Mouse (Mus musculus) retina, postnatal 1 day (tissue): ENCODE measurements around the gene Htra1.

Experiments
- DNase-seq: peaks from one replicate; pipeline ENCODE4 v3.0.0-alpha.2; 2012

The Htra1 gene

GRCm38 (mm10) chr7:130968537-130968936, 32.6 kb downstream of the Htra1 start:
- DNase-seq = no peak

- no peak for DNase-seq
Measured at GRCm38 (mm10) chr7:130969076-130969475, 33.2 kb downstream of the Htra1 start.

GRCm38 (mm10) chr7:130969507-130969906, 33.6 kb downstream of the Htra1 start:
- no peak for DNase-seq

- no peak for DNase-seq
Measured at GRCm38 (mm10) chr7:130972767-130973166, 36.9 kb downstream of the Htra1 start.

GRCm38 (mm10) chr7:130976305-130976935, 40.5 kb downstream of the Htra1 start:
- peak; percentile 60 for DNase-seq

GRCm38 (mm10) chr7:130977794-130978521, 42.0 kb downstream of the Htra1 start:
- peak; percentile 81 for DNase-seq

GRCm38 (mm10) chr7:130978545-130978944, 42.6 kb downstream of the Htra1 start:
- DNase-seq = no peak

GRCm38 (mm10) chr7:130980130-130980529, 44.2 kb downstream of the Htra1 start:
- DNase-seq = no peak

GRCm38 (mm10) chr7:130982371-130982770, 46.5 kb downstream of the Htra1 start:
- DNase-seq = no peak

GRCm38 (mm10) chr7:130982881-130983280, 47.0 kb downstream of the Htra1 start:
- no peak for DNase-seq

- DNase-seq = no peak
Measured at GRCm38 (mm10) chr7:130984294-130984693, 48.4 kb downstream of the Htra1 start.

GRCm38 (mm10) chr7:130985193-130985592, 49.3 kb downstream of the Htra1 start:
- DNase-seq = no peak

GRCm38 (mm10) chr7:130985716-130986115, 49.8 kb downstream of the Htra1 start:
- DNase-seq = no peak

- no peak for DNase-seq
Measured at GRCm38 (mm10) chr7:130988146-130988545, 52.2 kb downstream of the Htra1 start.

- no peak for DNase-seq
Measured at GRCm38 (mm10) chr7:130989371-130989770, 53.5 kb downstream of the Htra1 start.

- DNase-seq = no peak
Measured at GRCm38 (mm10) chr7:130991174-130991789, 55.4 kb downstream of the Htra1 start.

- DNase-seq = peak; percentile 59
Measured at GRCm38 (mm10) chr7:130993907-130994306, 58.0 kb downstream of the Htra1 start.

- DNase-seq = no peak
Measured at GRCm38 (mm10) chr7:131001976-131002726, 66.2 kb downstream of the Htra1 start.

- no peak for DNase-seq
Measured at GRCm38 (mm10) chr7:131004071-131004470, 68.2 kb downstream of the Htra1 start.

- DNase-seq = no peak
Measured at GRCm38 (mm10) chr7:131007221-131007620, 71.3 kb downstream of the Htra1 start.

GRCm38 (mm10) chr7:131009178-131009577, 73.3 kb downstream of the Htra1 start:
- no peak for DNase-seq

- no peak for DNase-seq
Measured at GRCm38 (mm10) chr7:131011901-131012300, 76.0 kb downstream of the Htra1 start.

- no peak for DNase-seq
Measured at GRCm38 (mm10) chr7:131019181-131019580, 83.3 kb downstream of the Htra1 start.
